ENCODE assay signal across 8 mouse cellular contexts in the genomic region with DNA sequence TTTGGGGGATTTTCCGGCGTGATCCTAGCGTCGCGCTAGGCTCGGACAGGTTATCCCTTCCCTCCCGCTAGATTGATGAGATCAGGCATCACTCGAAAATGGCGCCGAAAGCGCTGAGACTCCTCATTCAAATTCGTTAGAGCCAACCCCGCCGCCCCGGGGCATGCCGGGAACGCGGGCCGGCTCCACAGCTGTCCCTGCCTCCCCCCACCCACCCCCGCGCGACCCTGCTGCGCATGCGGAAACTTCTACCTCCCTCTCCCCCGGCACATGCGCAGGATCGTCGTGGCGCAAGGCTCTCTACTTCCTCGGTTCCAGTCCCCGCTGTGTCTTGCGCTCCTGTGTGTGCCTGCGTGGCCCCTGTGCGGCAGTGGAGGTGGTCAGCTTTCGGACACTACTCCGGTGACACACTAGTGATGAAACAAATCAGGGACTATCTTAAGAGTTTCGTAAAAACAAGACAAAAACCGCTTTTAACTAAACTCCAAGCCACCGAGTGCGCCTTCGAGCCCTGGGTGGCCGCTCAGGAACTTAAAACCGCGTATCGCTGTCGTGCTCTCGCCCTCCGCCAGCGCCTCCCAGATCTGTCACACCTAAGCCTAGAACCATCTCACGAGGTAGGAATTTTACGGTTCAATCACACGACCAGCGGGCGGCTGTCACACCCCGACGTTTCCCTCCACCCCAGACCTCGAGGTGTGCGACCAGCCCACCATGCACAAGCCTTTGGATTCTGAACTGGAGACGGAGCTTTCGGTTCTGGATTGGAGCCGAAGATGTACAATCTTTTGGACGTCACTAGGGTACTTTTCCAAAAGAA. TPM values are rescaled to one million over a fixed set of nuclear protein-coding genes. Genes with fewer than 3 reads are reported as not detected.
DNase-seq lines count a peak whose midpoint lies in the region; ATAC-seq lines count a peak whose summit lies in the region.

No protein-coding gene starts in this region.

- peak overlapping the region; percentile 93 for H3K9ac ChIP-seq in hindbrain, embryonic 11.5 days (ENCODE audit: low read depth, low read length)

- no peaks in the 10 kb centered on the region for H3K27me3 ChIP-seq in hindbrain, embryonic 11.5 days (ENCODE audit: control insufficient read depth, insufficient read depth, low read length)

- 4% methylated on average over 62 of the region's 62 CpGs for WGBS in hindbrain, embryonic 11.5 days

- H3K4me1 ChIP-seq in hindbrain, embryonic 11.5 days (replicated peaks; ENCODE audit: control insufficient read depth, insufficient read depth, low read length): no peaks in the 10 kb centered on the region

- peak; percentile 97 for DNase-seq in MN1 (ENCODE audit: low spot score)
- peak; percentile 92 for DNase-seq in cerebellum, adult 9-10 months
- peak; percentile 98 for DNase-seq in hindbrain, embryonic 11.5 days (ENCODE audit: low spot score)
- DNase-seq in layer of hippocampus, postnatal 10 days (ENCODE audit: low spot score in 2 of 2): peak; percentile 93 to 97
- peak; percentile 97 for DNase-seq in lung, postnatal 10 days
- peak; percentile 97 for DNase-seq in ovary, postnatal 36 days (ENCODE audit: low spot score)
- peak; percentile 96 for DNase-seq in thymus, postnatal 25 days

- peak overlapping the region; percentile 95 for H3K27ac ChIP-seq in hindbrain, embryonic 11.5 days (ENCODE audit: low read depth, low read length)

- H3K36me3 ChIP-seq in hindbrain, embryonic 11.5 days (ENCODE audit: control insufficient read depth, insufficient read depth, low read length): no peaks in the 10 kb centered on the region

- no peaks in the 10 kb centered on the region for H3K9me3 ChIP-seq in hindbrain, embryonic 11.5 days (ENCODE audit: control insufficient read depth, low read length)

- peak; percentile 89 for ATAC-seq in frontal cortex, adult (ENCODE audit: low TSS enrichment)
- ATAC-seq in hindbrain, embryonic 11.5 days (ENCODE audit: low FRiP score): peak; percentile 94

- peak overlapping the region; percentile 71 for H3K4me2 ChIP-seq in hindbrain, embryonic 11.5 days (replicated peaks; ENCODE audit: low read depth, low read length)

- peak overlapping the region; percentile 82 for H3K4me3 ChIP-seq in hindbrain, embryonic 11.5 days (ENCODE audit: low read depth, low read length)

RNA-seq across cellular contexts. Expression of a gene that starts 41.6 kb away (rescaled TPM):
- 1.2 and 1.7 TPM in 2 replicates for polyA plus RNA-seq in hindbrain, embryonic 11.5 days (2014; fragmentation: Nextera tagmentation; extraction: Ambion mirVana)
- 1 to 10 TPM; 1.4 to 1.5 TPM for total RNA-seq in layer of hippocampus, postnatal 10 days (2021)

RNA-seq across cellular contexts. Expression of a gene that starts 50.8 kb away (rescaled TPM):
- polyA plus RNA-seq in hindbrain, embryonic 11.5 days (2014; fragmentation: Nextera tagmentation; extraction: Ambion mirVana): 35.4 and 40.2 TPM in 2 replicates
- 10 to 100 TPM; 14.5 to 18.6 TPM for total RNA-seq in layer of hippocampus, postnatal 10 days (2021)

Comparison
In these comparisons a context has a peak if more than half of its experiments do, and no peak if none do; other contexts are left out.
1. Peak in every context shown above with its lines: DNase-seq, ATAC-seq, H3K4me3 ChIP-seq and H3K27ac ChIP-seq.